Mouse (Mus musculus) erythroblast, embryonic 14.5 days (primary cell): Measurements from ENCODE around the gene Arid3b. TPM values are rescaled to one million over a fixed set of nuclear protein-coding genes. Genes with fewer than 3 reads are reported as not detected.

Experiments used
- H3K27me3 ChIP-seq: 2 replicates; pipeline ENCODE4 v1.6.1; 2012; ENCODE audit warnings: inconsistent platforms; ENCODE audit not compliant: control insufficient read depth
- H3K36me3 ChIP-seq: 2 replicates; pipeline ENCODE4 v1.6.1; 2012; ENCODE audit warnings: mild to moderate bottlenecking, inconsistent platforms; ENCODE audit not compliant: control insufficient read depth
- H3K4me1 ChIP-seq: 2 replicates; pipeline ENCODE4 v1.6.1; 2012; ENCODE audit warnings: inconsistent platforms; ENCODE audit not compliant: control insufficient read depth
- H3K4me3 ChIP-seq: replicated peaks from 2 replicates; pipeline ENCODE3; 2012; ENCODE audit warnings: moderate library complexity, mild to moderate bottlenecking, inconsistent platforms
- H3K9me3 ChIP-seq: 2 replicates; pipeline ENCODE4 v1.6.1; 2012; ENCODE audit warnings: low read length, inconsistent platforms, mixed read lengths; ENCODE audit not compliant: control insufficient read depth
- GATA1 ChIP-seq: IDR thresholded peaks from 2 replicates; pipeline ENCODE4 v1.6.1; 2012; ENCODE audit warnings: low read length, inconsistent platforms, mixed read lengths
- TAL1 ChIP-seq: IDR thresholded peaks from 3 replicates; pipeline ENCODE4 v1.6.1; 2012; ENCODE audit warnings: low read length, inconsistent platforms, mixed read lengths
- polyA plus RNA-seq: library from polyadenylated mRNA; stranded (reverse); fragments of >175 nt; gene quantifications from 2 replicates; pipeline ENCODE4 v1.2.3, GENCODE M21; 2012

Arid3b gene
- polyA plus RNA-seq, 1 experiment = 1.8 TPM

- Histone ChIP-seq H3K36me3 (peaks cover 86% of the 10 kb centered on the region), H3K9me3 (no peaks in the 10 kb centered on the region), H3K4me3 (peak overlapping the region; percentile 38), H3K27me3 (no peaks in the 10 kb centered on the region), H3K4me1 (peaks cover 49% of the 10 kb centered on the region)
- TF ChIP-seq TAL1 = no peak
- no peak for TF ChIP-seq GATA1
Measured at GRCm38 (mm10) chr9:57800325-57800975, 36.1 kb downstream of the Arid3b start.

DNA sequence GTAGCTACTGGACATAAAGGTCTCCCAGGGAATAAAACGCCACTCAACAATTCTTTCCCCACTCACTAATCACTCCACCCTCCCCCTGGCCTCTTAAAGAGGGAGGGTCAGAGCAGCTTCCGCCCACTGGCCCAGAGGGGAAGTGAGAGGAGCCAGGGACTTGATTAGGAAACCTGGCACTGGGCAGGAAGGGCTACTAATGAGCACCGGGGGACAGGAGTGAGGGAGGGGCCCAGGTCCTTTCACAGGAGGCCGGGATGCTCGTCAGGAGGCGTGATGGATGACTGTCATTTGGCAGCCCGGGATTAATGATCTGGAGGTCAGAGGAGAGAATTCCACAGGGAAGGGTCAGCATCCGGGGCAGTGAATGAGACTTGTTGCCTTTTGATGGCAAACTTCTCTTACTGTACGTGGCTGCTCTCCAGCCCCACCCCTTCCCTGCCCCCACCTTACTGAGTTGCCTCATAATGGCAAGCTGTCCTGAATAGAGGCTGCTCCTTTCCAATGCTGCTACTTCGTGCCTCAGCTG lies 37.8 kb downstream of the Arid3b start:
- no peaks in the 10 kb centered on the region for H3K9me3 ChIP-seq
- peaks cover 87% of the 10 kb centered on the region for H3K36me3 ChIP-seq
- H3K4me3 ChIP-seq = no peak overlapping the region
- H3K4me1 ChIP-seq = peaks cover 39% of the 10 kb centered on the region
- H3K27me3 ChIP-seq = no peaks in the 10 kb centered on the region
- TF ChIP-seq TAL1 = no peak
- TF ChIP-seq GATA1 = no peak

GRCm38 (mm10) chr9:57797456-57797855 lies 39.1 kb downstream of the Arid3b start:
- Histone ChIP-seq H3K27me3 (no peaks in the 10 kb centered on the region), H3K4me1 (peaks cover 28% of the 10 kb centered on the region), H3K36me3 (peaks cover 89% of the 10 kb centered on the region), H3K9me3 (no peaks in the 10 kb centered on the region), H3K4me3 (no peak overlapping the region)
- no peak for TF ChIP-seq GATA1
- no peak for TF ChIP-seq TAL1

GRCm38 (mm10) chr9:57789733-57790132 lies 46.9 kb downstream of the Arid3b start:
- peaks cover 2% of the 10 kb centered on the region for H3K4me1 ChIP-seq
- TF ChIP-seq GATA1 (no peak), TAL1 (no peak)
- H3K27me3 ChIP-seq = no peaks in the 10 kb centered on the region
- H3K9me3 ChIP-seq = peaks cover 4% of the 10 kb centered on the region
- peaks cover 57% of the 10 kb centered on the region for H3K36me3 ChIP-seq
- no peak overlapping the region for H3K4me3 ChIP-seq

DNA sequence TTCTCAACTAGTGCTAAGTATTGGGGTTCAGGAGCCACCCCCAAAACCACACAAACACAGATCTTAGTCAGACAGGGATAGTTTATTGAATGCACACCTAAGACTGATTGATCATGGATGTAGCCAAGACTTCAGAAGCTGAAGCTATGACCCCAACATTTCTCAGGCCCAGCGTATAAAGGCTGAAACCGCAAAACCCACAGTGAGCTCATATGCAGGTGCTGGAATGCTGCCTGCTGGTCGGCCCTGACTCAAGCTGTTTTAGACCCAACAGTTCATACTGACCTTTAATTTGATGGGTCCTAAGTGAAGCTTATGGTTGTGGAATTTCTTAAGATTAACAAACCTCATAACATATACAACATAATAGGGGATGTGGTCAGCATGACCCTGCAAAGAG lies 53.9 kb downstream of the Arid3b start:
- Histone ChIP-seq H3K4me3 (no peak overlapping the region), H3K4me1 (peaks cover 6% of the 10 kb centered on the region), H3K36me3 (no peaks in the 10 kb centered on the region), H3K9me3 (peaks cover 4% of the 10 kb centered on the region), H3K27me3 (no peaks in the 10 kb centered on the region)
- no peak for TF ChIP-seq TAL1
- no peak for TF ChIP-seq GATA1

DNA sequence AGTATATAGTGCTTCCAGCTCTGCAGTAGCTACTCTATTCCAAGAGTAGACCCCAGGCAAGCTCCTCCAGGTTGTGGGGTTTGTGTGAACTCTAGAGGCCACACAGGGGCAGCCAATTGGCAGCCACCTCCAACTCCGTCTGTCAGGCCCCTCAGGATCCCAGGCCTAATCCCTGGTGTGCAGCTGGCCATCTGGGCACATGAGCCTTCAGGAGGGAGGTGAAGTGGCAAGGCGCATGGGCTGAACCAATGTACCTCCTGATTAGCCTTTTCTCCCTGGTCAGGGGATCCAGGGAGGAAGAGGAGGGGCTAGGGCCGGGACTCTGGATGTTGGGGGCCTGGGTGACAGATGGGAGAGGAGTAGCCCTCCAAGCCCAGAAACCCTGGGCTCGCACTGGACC lies 60.9 kb downstream of the Arid3b start:
- H3K4me3 ChIP-seq = no peak overlapping the region
- H3K27me3 ChIP-seq = no peaks in the 10 kb centered on the region
- peaks cover 66% of the 10 kb centered on the region for H3K4me1 ChIP-seq
- peaks cover 13% of the 10 kb centered on the region for H3K36me3 ChIP-seq
- TF ChIP-seq TAL1 (no peak), GATA1 (no peak)
- H3K9me3 ChIP-seq = 0 out of 2 replicates have a peak, but pooled peaks cover 2% of the 10 kb centered on the region

DNA sequence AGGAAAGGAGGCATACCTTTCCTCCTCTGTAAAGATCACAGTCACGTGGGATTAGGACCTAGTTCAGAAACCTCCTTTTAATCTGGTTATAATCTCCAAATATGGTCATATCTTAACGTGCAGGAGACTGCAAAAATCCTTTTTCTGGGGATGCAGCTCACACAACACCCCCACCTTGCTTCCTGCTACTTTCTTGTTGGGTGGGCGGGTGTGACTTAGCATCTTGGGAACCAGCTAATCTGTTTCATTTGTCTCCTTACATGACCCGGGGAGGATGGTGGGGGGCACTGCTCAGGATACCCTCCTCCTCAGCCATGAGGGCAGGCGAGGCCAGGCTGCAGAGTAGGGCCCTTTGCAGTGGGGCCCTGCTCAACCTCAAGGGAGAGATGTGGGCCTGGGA lies 61.6 kb downstream of the Arid3b start:
- H3K9me3 ChIP-seq = 0 out of 2 replicates have a peak, but pooled peaks cover 2% of the 10 kb centered on the region
- no peaks in the 10 kb centered on the region for H3K27me3 ChIP-seq
- no peak overlapping the region for H3K4me3 ChIP-seq
- H3K4me1 ChIP-seq = peaks cover 71% of the 10 kb centered on the region
- peaks cover 14% of the 10 kb centered on the region for H3K36me3 ChIP-seq
- TF ChIP-seq TAL1 (no peak), GATA1 (no peak)

DNA sequence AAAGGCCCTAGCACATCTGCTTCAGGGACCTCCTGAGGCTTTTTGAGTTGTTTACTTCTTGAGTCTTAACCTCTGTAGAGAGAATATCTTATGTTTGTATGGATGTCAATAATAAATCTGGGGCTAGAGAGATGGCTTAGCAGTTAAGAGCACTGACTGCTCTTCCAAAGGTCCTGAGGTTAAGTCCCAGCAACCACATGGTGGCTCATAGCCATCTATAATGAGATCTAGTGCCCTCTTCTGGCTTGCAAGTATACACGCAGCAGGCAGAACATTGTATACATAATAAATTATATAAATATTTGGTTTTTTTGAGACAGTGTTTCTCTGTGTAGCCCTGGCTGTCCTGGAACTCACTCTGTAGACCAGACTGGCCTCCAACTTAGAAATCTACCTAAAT lies 62.4 kb downstream of the Arid3b start:
- TF ChIP-seq TAL1 (no peak), GATA1 (no peak)
- no peaks in the 10 kb centered on the region for H3K27me3 ChIP-seq
- H3K4me3 ChIP-seq = peak overlapping the region; percentile 1
- peaks cover 15% of the 10 kb centered on the region for H3K36me3 ChIP-seq
- 0 out of 2 replicates have a peak, but pooled peaks cover 2% of the 10 kb centered on the region for H3K9me3 ChIP-seq
- peaks cover 78% of the 10 kb centered on the region for H3K4me1 ChIP-seq

DNA sequence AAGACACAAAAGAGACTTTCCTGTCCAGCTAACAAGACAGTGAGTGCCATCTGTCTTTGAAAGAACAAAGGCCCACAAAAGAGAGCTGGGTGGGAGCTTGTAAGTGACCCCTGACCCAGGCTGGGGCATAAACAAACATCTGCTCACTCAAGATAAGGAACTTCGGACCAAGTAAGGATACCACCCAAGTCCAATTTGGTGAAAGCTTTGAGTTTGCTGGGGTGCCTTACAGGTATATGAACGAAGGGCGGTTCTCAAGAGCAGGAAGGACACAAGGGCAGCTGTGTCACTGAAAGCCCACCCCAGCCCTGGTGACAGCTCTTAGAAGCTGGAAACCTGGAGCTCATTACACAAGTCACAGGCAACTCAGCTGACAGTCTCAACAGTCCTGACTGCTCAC lies 62.8 kb downstream of the Arid3b start:
- no peak for TF ChIP-seq GATA1
- 0 out of 3 replicates have a peak, but pooled peaks have one; percentile 23 for TF ChIP-seq TAL1
- Histone ChIP-seq H3K4me3 (peak overlapping the region; percentile 1), H3K4me1 (peaks cover 82% of the 10 kb centered on the region), H3K9me3 (0 out of 2 replicates have a peak, but pooled peaks cover 2% of the 10 kb centered on the region), H3K36me3 (peaks cover 15% of the 10 kb centered on the region), H3K27me3 (no peaks in the 10 kb centered on the region)

- H3K36me3 ChIP-seq = peaks cover 25% of the 10 kb centered on the region
- H3K4me1 ChIP-seq = peaks cover 94% of the 10 kb centered on the region
- H3K4me3 ChIP-seq = peak overlapping the region; percentile 57
- H3K27me3 ChIP-seq = peaks cover 7% of the 10 kb centered on the region
- 0 out of 2 replicates have a peak, but pooled peaks cover 2% of the 10 kb centered on the region for H3K9me3 ChIP-seq
- peak; percentile 49 for TF ChIP-seq TAL1
- peak; percentile 40; the same call in 1 of the 2 replicates for TF ChIP-seq GATA1
Measured at GRCm38 (mm10) chr9:57770836-57771235, 65.8 kb downstream of the Arid3b start.
